Mouse (Mus musculus) bone marrow macrophage, adult 2 months (primary cell): ENCODE results near the gene Dusp2. TPM values are rescaled to one million over a fixed set of nuclear protein-coding genes. Genes with fewer than 3 reads are reported as not detected.

Experiments used
- H3K27ac ChIP-seq: 2 replicates; pipeline ENCODE4 v1.5.1; 2012; ENCODE audit warnings: low read depth, low read length; ENCODE audit not compliant: insufficient read depth
- H3K4me1 ChIP-seq: 2 replicates; pipeline ENCODE4 v1.6.1; 2012; ENCODE audit warnings: low read length; ENCODE audit not compliant: control insufficient read depth, insufficient read depth
- H3K4me3 ChIP-seq: 2 replicates; pipeline ENCODE4 v1.5.1; 2012; ENCODE audit warnings: mild to moderate bottlenecking, low read length, moderate library complexity; ENCODE audit not compliant: insufficient read depth
- CTCF ChIP-seq: IDR thresholded peaks from 2 replicates; pipeline ENCODE4 v1.5.1; 2012; ENCODE audit warnings: low read depth, mild to moderate bottlenecking, low read length, moderate library complexity
- POLR2A ChIP-seq: IDR thresholded peaks from 2 replicates; pipeline ENCODE4 v1.6.1; 2012; ENCODE audit warnings: mild to moderate bottlenecking, low read depth, low read length, borderline replicate concordance
- polyA plus RNA-seq: library from polyadenylated mRNA; stranded (reverse); fragments of >200 nt; gene quantifications from 2 replicates; pipeline ENCODE4 v1.2.4, GENCODE M21; 2012; ENCODE audit not compliant: missing spikeins, insufficient read depth, insufficient read length

The Dusp2 gene
- polyA plus RNA-seq, 1 experiment = 2.0 TPM

GRCm38 (mm10) chr2:127308660-127309059 lies 27.3 kb upstream of the Dusp2 start:
- Histone ChIP-seq H3K4me3 (no peak overlapping the region), H3K4me1 (peaks cover 4% of the 10 kb centered on the region; the same call in 1 of the 2 replicates)
- no peak for TF ChIP-seq POLR2A
- TF ChIP-seq CTCF = no peak

GRCm38 (mm10) chr2:127310246-127310645 lies 25.7 kb upstream of the Dusp2 start:
- peaks cover 4% of the 10 kb centered on the region; the same call in 1 of the 2 replicates for H3K4me1 ChIP-seq
- H3K4me3 ChIP-seq = no peak overlapping the region
- TF ChIP-seq POLR2A (no peak), CTCF (no peak)
- H3K27ac ChIP-seq = no peak overlapping the region

More at GRCm38 (mm10) chr2:127308660-127309059, 27.3 kb upstream of the Dusp2 start:
- H3K27ac ChIP-seq = no peak overlapping the region

GRCm38 (mm10) chr2:127310685-127311084 lies 25.3 kb upstream of the Dusp2 start:
- no peak for TF ChIP-seq CTCF
- no peak for TF ChIP-seq POLR2A
- H3K4me1 ChIP-seq = peaks cover 4% of the 10 kb centered on the region; the same call in 1 of the 2 replicates
- no peak overlapping the region for H3K27ac ChIP-seq

GRCm38 (mm10) chr2:127311193-127311592 lies 24.8 kb upstream of the Dusp2 start:
- Histone ChIP-seq H3K27ac (no peak overlapping the region), H3K4me1 (peaks cover 4% of the 10 kb centered on the region; the same call in 1 of the 2 replicates), H3K4me3 (no peak overlapping the region)
- no peak for TF ChIP-seq POLR2A
- TF ChIP-seq CTCF = no peak

More at GRCm38 (mm10) chr2:127310685-127311084, 25.3 kb upstream of the Dusp2 start:
- no peak overlapping the region for H3K4me3 ChIP-seq

- no peak overlapping the region for H3K27ac ChIP-seq
- no peak overlapping the region for H3K4me3 ChIP-seq
- no peak for TF ChIP-seq CTCF
- H3K4me1 ChIP-seq = peaks cover 4% of the 10 kb centered on the region; the same call in 1 of the 2 replicates
These were observed 23.2 kb upstream of the Dusp2 start for GRCm38 (mm10) chr2:127312801-127313200.

GRCm38 (mm10) chr2:127313878-127314277 lies 22.1 kb upstream of the Dusp2 start:
- Histone ChIP-seq H3K27ac (no peak overlapping the region), H3K4me1 (peaks cover 4% of the 10 kb centered on the region; the same call in 1 of the 2 replicates), H3K4me3 (no peak overlapping the region)
- TF ChIP-seq CTCF (no peak), POLR2A (no peak)

- Histone ChIP-seq H3K4me1 (peaks cover 4% of the 10 kb centered on the region; the same call in 1 of the 2 replicates), H3K27ac (no peak overlapping the region)
These were observed 21.3 kb upstream of the Dusp2 start for GRCm38 (mm10) chr2:127314467-127315154.

GRCm38 (mm10) chr2:127315155-127315470 lies 20.8 kb upstream of the Dusp2 start:
- TF ChIP-seq CTCF = no peak
- no peak for TF ChIP-seq POLR2A
- Histone ChIP-seq H3K4me3 (no peak overlapping the region), H3K27ac (no peak overlapping the region), H3K4me1 (peaks cover 4% of the 10 kb centered on the region; the same call in 1 of the 2 replicates)

More at GRCm38 (mm10) chr2:127314467-127315154, 21.3 kb upstream of the Dusp2 start:
- TF ChIP-seq CTCF = no peak
- no peak for TF ChIP-seq POLR2A
- H3K4me3 ChIP-seq = no peak overlapping the region

- no peak for TF ChIP-seq CTCF
- TF ChIP-seq POLR2A = no peak
- Histone ChIP-seq H3K4me3 (no peak overlapping the region), H3K27ac (no peak overlapping the region), H3K4me1 (no peaks in the 10 kb centered on the region)
These were observed 19.5 kb upstream of the Dusp2 start for GRCm38 (mm10) chr2:127316431-127316830.

GRCm38 (mm10) chr2:127318136-127318535 lies 17.8 kb upstream of the Dusp2 start:
- no peak overlapping the region for H3K27ac ChIP-seq
- H3K4me1 ChIP-seq = peaks cover 7% of the 10 kb centered on the region
- no peak overlapping the region for H3K4me3 ChIP-seq
- TF ChIP-seq POLR2A (no peak), CTCF (no peak)

GRCm38 (mm10) chr2:127319071-127319470 lies 16.9 kb upstream of the Dusp2 start:
- Histone ChIP-seq H3K4me1 (peaks cover 17% of the 10 kb centered on the region), H3K4me3 (no peak overlapping the region), H3K27ac (no peak overlapping the region)
- TF ChIP-seq POLR2A (no peak), CTCF (no peak)
